In genomic region chr17:83133201-83133600, GRCm38 (mm10) we compare ENCODE assay signal across 29 mouse cellular contexts.
DNase-seq lines count a peak whose midpoint lies in the region; ATAC-seq and TF ChIP-seq lines count a peak whose summit lies in the region.
"Had no signal": no experiment of that assay in that cellular context is flagged by ENCODE, and none has a peak within 500 bp of the region (broad histone marks: within the 10 kb centered on the region; RNA-seq: fewer than 3 reads in every experiment).

No protein-coding gene starts in this region.

- no peak overlapping the region for H3K4me3 ChIP-seq in midbrain, embryonic 14.5 days (replicated peaks; ENCODE audit: low read depth, low read length)
- H3K4me3 ChIP-seq in midbrain, postnatal 0 days (ENCODE audit: low read depth, low read length), result no peak overlapping the region
- H3K4me3 ChIP-seq in embryonic facial prominence, embryonic 12.5 days, result no peak overlapping the region
- H3K4me3 ChIP-seq in limb, embryonic 11.5 days (ENCODE audit: low read depth, low read length), result no peak overlapping the region
- H3K4me3 ChIP-seq: forebrain, embryonic 15.5 days; left cerebral cortex, adult 2 months; liver, embryonic 15.5 days; lung, embryonic 15.5 days; megakaryocyte, embryonic 14.5 days; midbrain, embryonic 12.5 days; neural tube, embryonic 12.5 days; stomach, embryonic 15.5 days had no signal

- peak; percentile 60 for DNase-seq in midbrain, embryonic 14.5 days
- DNase-seq in midbrain, postnatal 0 days (ENCODE audit: low spot score), result no peak
- DNase-seq in limb, embryonic 11.5 days (ENCODE audit: low spot score), result no peak
- no peak for DNase-seq in right cerebral cortex, postnatal 25 days
- DNase-seq in neural tube, embryonic 10.5 days (ENCODE audit: extremely low spot score, low spot score), result no peak
- no peak for DNase-seq in spleen, postnatal 4 days (ENCODE audit: low spot score in 2 of 2)
- DNase-seq: adrenal gland, adult 2 months; B cell, adult 2 months; cerebellum, adult 11 months; cerebellum, adult 9-10 months; embryo, embryonic 11 days; gastrocnemius, postnatal 36 days; heart, adult 18-20 months; heart, postnatal 36 days; kidney, adult 9 months; kidney, postnatal 10 days; thymus, postnatal 14 days had no signal

- 0 out of 2 replicates have a peak, but pooled peaks cover 4% of the 10 kb centered on the region for H3K27me3 ChIP-seq in midbrain, embryonic 14.5 days (ENCODE audit: control insufficient read depth, insufficient read depth, low read length)
- no peaks in the 10 kb centered on the region for H3K27me3 ChIP-seq in midbrain, postnatal 0 days (ENCODE audit: insufficient read depth, low read length)
- 0 out of 2 replicates have a peak, but pooled peaks cover 13% of the 10 kb centered on the region for H3K27me3 ChIP-seq in embryonic facial prominence, embryonic 12.5 days
- H3K27me3 ChIP-seq in limb, embryonic 11.5 days (ENCODE audit: control insufficient read depth, insufficient read depth, low read length), result peaks cover 22% of the 10 kb centered on the region
- H3K27me3 ChIP-seq: forebrain, embryonic 15.5 days; liver, embryonic 15.5 days; lung, embryonic 15.5 days; stomach, embryonic 15.5 days had no signal

- H3K36me3 ChIP-seq in midbrain, embryonic 14.5 days (ENCODE audit: control insufficient read depth, insufficient read depth, low read length), result no peaks in the 10 kb centered on the region
- no peaks in the 10 kb centered on the region for H3K36me3 ChIP-seq in midbrain, postnatal 0 days (ENCODE audit: insufficient read depth, low read length)
- no peaks in the 10 kb centered on the region for H3K36me3 ChIP-seq in embryonic facial prominence, embryonic 12.5 days
- H3K36me3 ChIP-seq in limb, embryonic 11.5 days (ENCODE audit: control insufficient read depth, insufficient read depth, low read length), result no peaks in the 10 kb centered on the region
- H3K36me3 ChIP-seq: forebrain, embryonic 15.5 days; liver, embryonic 15.5 days; lung, embryonic 15.5 days; midbrain, embryonic 12.5 days; neural tube, embryonic 12.5 days; stomach, embryonic 15.5 days had no signal

- no peak for TF ChIP-seq CTCF in midbrain, postnatal 0 days (IDR thresholded peaks at IDR 0.05)

- 57% methylated on average over 9 of the region's 9 CpGs for WGBS in midbrain, embryonic 14.5 days
- 43% methylated on average over 9 of the region's 9 CpGs for WGBS in midbrain, postnatal 0 days
- WGBS in embryonic facial prominence, embryonic 12.5 days, result 36% methylated on average over 9 of the region's 9 CpGs
- WGBS in limb, embryonic 11.5 days, result 60% methylated on average over 9 of the region's 9 CpGs

- no peak for ATAC-seq in midbrain, embryonic 14.5 days (ENCODE audit: low FRiP score, low TSS enrichment)
- no peak for ATAC-seq in midbrain, postnatal 0 days (ENCODE audit: low FRiP score)
- ATAC-seq in embryonic facial prominence, embryonic 12.5 days (ENCODE audit: insufficient number of reproducible peaks, insufficient read depth, low FRiP score, low TSS enrichment), result no peak
- ATAC-seq in limb, embryonic 11.5 days (ENCODE audit: insufficient number of reproducible peaks, low FRiP score, low TSS enrichment, low read depth), result no peak
- ATAC-seq: forebrain, embryonic 15.5 days; intestine, postnatal 0 days had no signal

- no peak overlapping the region for H3K4me2 ChIP-seq in midbrain, embryonic 14.5 days (ENCODE audit: low read length)
- H3K4me2 ChIP-seq in midbrain, postnatal 0 days (ENCODE audit: low read depth, low read length, poor library complexity, severe bottlenecking), result no peak overlapping the region
- no peak overlapping the region for H3K4me2 ChIP-seq in embryonic facial prominence, embryonic 12.5 days (replicated peaks)
- no peak overlapping the region for H3K4me2 ChIP-seq in limb, embryonic 11.5 days (ENCODE audit: low read depth, severe bottlenecking)
- H3K4me2 ChIP-seq: forebrain, embryonic 15.5 days; heart, embryonic 11.5 days; hindbrain, embryonic 14.5 days; liver, embryonic 15.5 days; lung, embryonic 15.5 days; midbrain, embryonic 12.5 days; neural tube, embryonic 12.5 days; stomach, embryonic 15.5 days had no signal

- no peak overlapping the region for H3K9ac ChIP-seq in midbrain, embryonic 14.5 days (replicated peaks; ENCODE audit: low read length)
- no peak overlapping the region for H3K9ac ChIP-seq in midbrain, postnatal 0 days (replicated peaks; ENCODE audit: low read length, poor library complexity, severe bottlenecking)
- no peak overlapping the region for H3K9ac ChIP-seq in embryonic facial prominence, embryonic 12.5 days
- H3K9ac ChIP-seq in limb, embryonic 11.5 days (ENCODE audit: low read length), result no peak overlapping the region
- H3K9ac ChIP-seq: forebrain, embryonic 15.5 days; hindbrain, embryonic 14.5 days; liver, embryonic 15.5 days; lung, embryonic 15.5 days; midbrain, embryonic 12.5 days; neural tube, embryonic 12.5 days; stomach, embryonic 15.5 days had no signal

- peaks cover 35% of the 10 kb centered on the region for H3K4me1 ChIP-seq in midbrain, embryonic 14.5 days (ENCODE audit: control insufficient read depth, insufficient read depth, low read length)
- peaks cover 3% of the 10 kb centered on the region; the same call in 1 of the 2 replicates for H3K4me1 ChIP-seq in midbrain, postnatal 0 days (ENCODE audit: insufficient read depth, low read length)
- peaks cover 36% of the 10 kb centered on the region for H3K4me1 ChIP-seq in embryonic facial prominence, embryonic 12.5 days
- H3K4me1 ChIP-seq in limb, embryonic 11.5 days (ENCODE audit: control insufficient read depth, insufficient read depth, low read length), result peaks cover 20% of the 10 kb centered on the region
- H3K4me1 ChIP-seq: liver, embryonic 15.5 days; megakaryocyte, embryonic 14.5 days; stomach, embryonic 15.5 days had no signal

- H3K9me3 ChIP-seq in midbrain, embryonic 14.5 days (ENCODE audit: control insufficient read depth, low read length), result no peaks in the 10 kb centered on the region
- H3K9me3 ChIP-seq in midbrain, postnatal 0 days (ENCODE audit: low read length), result no peaks in the 10 kb centered on the region
- no peaks in the 10 kb centered on the region for H3K9me3 ChIP-seq in embryonic facial prominence, embryonic 12.5 days
- H3K9me3 ChIP-seq in limb, embryonic 11.5 days (ENCODE audit: control insufficient read depth, low read length), result no peaks in the 10 kb centered on the region
- H3K9me3 ChIP-seq: forebrain, embryonic 15.5 days; liver, embryonic 15.5 days; lung, embryonic 15.5 days; midbrain, embryonic 12.5 days; neural tube, embryonic 12.5 days; stomach, embryonic 15.5 days had no signal

- H3K27ac ChIP-seq in midbrain, embryonic 14.5 days (replicated peaks; ENCODE audit: low read depth, low read length), result no peak overlapping the region
- no peak overlapping the region for H3K27ac ChIP-seq in midbrain, postnatal 0 days (ENCODE audit: low read depth, low read length)
- peak overlapping the region; percentile 66; the same call in 1 of the 2 replicates for H3K27ac ChIP-seq in embryonic facial prominence, embryonic 12.5 days
- 0 out of 2 replicates have a peak overlapping the region, but pooled peaks have one; percentile 5 for H3K27ac ChIP-seq in limb, embryonic 11.5 days (replicated peaks; ENCODE audit: low read depth, low read length)
- H3K27ac ChIP-seq: forebrain, embryonic 15.5 days; hindbrain, embryonic 14.5 days; left cerebral cortex, adult 2 months; liver, embryonic 15.5 days; lung, embryonic 15.5 days; midbrain, embryonic 12.5 days; neural tube, embryonic 12.5 days; stomach, embryonic 15.5 days had no signal

Comparison
In these comparisons a context has a peak if more than half of its experiments do, and no peak if none do; other contexts are left out.
1. H3K27ac ChIP-seq: peak in embryonic facial prominence, embryonic 12.5 days (single experiment) and limb, embryonic 11.5 days (single experiment); none in midbrain, embryonic 14.5 days (single experiment) and midbrain, postnatal 0 days (single experiment).